Mouse (Mus musculus) urinary bladder, postnatal 10 days (tissue): Measurements from ENCODE around the gene Napsa.
A peak's percentile ranks its signal among the peaks of the same experiment; 100 is the strongest.

ENCODE experiments used
- DNase-seq: peaks from one replicate; pipeline ENCODE4 v3.0.0; 2022; ENCODE audit warnings: low spot score

Gene Napsa

DNA sequence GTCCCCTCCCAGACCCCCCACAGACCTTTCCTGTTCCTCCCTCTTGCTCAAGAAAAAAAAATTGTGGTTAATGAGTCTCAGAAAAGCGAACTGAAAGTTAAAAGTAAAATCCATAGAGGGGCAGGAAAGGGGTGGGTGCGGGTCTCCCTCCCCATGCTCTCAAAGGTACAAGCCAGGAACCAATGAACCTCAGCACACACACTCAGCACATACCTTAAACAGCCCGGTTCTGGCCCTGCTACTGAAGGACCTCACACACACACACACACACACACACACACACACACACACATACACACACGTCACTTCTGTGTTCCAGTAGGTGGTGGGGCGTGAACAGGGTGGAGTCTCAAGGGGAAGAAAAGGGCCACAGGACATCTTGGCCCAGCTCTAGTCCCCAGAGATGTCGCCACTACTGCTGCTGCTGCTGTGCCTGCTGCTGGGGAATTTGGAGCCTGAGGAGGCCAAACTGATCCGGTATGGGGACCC, at the start of gene Napsa:
TSS of gene Napsa (plus strand) at position 168 of the 489 bp plus-strand sequence.
- DNase-seq: no peak

DNA sequence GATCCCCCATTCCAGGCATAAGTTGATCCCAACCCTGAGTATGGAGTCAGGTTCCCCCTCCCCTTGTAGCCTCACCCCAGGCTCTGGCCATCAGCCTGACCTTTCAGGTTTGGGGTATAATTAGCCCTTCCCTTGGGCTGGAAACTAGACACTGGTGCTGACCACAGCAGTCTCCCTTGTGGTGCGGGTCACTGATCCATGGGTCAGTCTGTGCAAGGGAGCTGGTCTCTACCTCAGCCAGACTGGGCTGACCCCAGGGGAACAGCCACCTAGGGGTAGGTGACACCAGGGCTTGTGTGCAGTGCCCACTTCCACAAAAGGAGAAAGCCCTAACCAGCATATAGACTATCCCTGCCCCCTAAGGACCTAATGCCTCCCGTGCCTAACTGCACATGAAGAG, 49.1 kb upstream of the Napsa start:
- DNase-seq: no peak

DNA sequence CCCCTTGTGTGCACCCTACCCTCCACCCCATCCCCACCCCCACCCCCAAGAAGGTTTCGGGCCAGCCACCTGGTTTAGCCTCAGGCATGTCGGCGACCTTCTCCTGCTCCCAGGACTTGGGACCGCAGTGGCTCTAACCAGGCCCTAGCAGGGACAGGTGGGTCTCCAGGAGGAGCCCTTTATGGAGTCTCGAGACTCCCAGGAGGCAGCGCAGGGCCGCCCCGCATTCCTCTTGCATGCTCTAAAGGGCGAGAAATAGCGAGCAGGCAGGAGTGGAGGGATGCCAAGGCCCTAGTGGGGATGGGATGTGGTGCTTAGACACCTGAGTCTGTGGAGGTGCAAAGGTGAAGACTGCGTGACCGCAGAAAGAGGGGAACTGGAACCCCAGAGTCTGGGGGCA, 47.7 kb upstream of the Napsa start, which contains the start of gene Mybpc2:
TSS of gene Mybpc2 (minus strand) at position 155 of the 400 bp plus-strand sequence.
- no peak for DNase-seq

DNA sequence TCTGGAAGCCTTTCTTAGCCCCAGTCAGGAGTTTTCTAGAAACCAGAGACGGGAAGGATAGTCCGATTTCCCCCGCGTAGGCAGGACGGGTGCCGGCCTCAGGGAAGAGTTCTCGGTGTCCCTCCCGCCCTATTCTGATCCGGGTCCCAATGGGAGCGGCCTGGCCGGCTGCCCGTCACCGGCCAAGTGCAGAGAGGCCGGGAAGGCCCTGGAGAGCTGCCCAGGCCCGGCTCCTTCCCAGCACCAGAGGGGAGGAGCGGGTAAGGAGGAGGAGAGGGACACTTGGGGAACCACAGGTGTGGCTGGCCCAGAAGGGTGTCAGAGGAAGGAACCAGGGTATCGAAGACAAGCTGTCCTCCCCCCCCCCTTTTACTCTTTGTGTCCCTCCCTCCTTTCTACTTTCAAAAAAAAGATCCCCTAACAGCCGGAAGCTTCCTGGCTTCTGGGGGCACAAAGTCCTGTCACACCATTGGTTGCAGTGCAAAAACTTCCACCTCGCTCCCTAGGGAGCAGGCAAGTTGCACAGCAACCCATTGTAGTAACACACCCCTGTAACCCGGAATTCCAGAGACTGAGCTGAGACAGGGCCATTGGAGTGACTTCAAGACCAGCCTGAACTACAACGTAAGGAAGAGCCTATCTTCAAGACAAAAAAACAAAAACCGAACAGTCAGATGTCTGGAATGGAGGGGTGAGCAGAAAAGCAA, 46.9 kb upstream of the Napsa start:
- DNase-seq: peak; percentile 42

DNA sequence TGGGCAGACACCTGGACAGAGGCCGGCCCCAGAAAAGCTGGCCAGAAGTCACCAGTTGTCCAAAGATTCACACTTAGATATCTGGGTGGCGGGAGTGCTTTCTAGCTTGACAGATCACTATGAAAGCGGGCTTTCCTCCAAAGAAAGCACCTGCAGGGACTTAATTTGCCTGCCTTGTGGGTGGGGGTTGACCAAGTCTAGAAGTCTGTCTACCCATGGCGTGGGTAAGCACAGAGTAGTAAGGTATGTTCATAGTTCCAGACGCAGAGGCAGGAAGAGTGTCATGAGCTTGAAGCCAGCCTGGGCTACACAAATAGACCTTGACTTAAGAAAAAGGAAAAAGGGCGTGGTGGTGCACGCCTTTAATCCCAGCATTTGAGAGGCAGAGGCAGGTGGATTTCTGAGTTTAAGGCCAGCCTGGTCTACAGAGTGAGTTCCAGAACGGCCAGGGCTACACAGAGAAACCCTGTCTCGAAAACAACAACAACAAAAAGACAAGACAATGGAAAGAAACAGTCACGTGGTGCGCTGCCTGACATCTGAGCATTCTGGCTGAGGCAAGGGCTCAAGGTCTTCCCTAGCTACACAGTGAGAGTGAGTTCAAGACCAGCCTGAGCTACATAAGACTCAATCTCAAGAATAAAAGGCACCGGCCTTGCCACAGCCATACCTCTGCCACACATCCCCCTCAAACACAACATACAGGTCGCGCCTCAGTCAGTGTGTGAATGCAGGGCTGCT, 45.6 kb upstream of the Napsa start:
- DNase-seq: no peak

DNA sequence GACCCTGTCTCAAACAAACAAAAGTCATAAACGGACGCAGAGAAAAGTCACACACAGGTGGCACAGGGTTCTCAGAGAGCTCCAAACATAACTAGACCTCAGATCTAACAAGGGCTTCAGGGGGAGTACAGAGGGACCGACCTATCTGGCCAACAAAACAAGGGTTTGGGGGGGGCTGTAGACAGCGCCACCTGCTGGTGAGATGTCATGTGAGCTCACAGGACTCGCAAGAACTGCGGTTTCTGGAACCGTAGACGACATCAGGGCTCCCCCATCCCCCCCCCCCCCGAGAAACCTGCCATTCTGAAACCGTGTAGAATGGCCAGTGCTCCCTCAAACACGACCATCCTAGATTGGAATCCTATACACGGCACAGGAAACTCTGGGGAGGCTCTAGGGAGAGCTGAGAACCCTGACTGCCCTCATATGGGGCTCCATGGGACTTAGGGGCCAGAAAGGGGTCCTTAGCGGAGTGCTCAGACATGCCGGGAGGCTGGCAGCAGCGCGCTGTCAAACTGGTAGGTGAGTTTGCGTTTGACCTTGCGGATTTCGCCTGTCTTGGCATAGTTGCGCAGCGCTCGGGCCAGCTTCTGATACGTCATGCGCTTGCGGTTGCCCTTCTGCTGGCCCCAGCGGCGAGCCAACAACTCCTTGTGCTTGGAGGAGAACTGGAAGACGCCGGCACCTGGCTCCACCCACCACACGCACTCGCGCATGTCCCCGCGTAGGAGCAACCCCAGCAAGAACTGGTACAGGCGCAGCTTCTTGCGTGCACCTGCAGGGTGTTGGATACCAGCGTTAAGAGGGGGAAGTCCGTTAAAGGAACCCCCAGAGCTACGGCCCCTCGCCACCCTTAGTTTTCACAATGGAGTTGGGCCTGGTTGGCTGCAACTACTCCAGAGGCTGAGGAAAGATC, 44.4 kb upstream of the Napsa start:
- no peak for DNase-seq

- DNase-seq: no peak
Observed at GRCm38 (mm10) chr7:44529518-44529917, 42.7 kb upstream of the Napsa start.

GRCm38 (mm10) chr7:44530507-44530906, 41.7 kb upstream of the Napsa start:
- DNase-seq: no peak

DNA sequence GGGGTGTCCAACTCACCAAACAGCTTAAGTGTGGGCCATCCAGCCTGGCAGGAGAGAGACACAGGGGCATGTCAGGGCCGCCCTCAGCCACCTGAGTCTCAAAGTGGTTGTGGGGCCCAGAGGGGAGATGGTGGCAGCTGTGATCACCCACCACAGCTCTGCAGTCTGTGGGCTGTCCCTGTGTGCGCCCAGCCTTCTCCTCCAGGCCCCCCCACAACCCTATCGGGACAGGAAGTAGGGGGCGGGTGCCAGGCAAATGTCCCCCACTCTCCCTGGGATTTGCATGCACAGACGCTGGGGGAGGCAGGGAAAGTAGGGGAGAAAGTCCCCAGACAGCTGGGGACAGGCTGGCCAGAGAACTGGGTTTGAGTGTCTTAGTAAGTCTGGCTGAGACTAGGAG, 41.0 kb upstream of the Napsa start:
- DNase-seq: no peak

DNA sequence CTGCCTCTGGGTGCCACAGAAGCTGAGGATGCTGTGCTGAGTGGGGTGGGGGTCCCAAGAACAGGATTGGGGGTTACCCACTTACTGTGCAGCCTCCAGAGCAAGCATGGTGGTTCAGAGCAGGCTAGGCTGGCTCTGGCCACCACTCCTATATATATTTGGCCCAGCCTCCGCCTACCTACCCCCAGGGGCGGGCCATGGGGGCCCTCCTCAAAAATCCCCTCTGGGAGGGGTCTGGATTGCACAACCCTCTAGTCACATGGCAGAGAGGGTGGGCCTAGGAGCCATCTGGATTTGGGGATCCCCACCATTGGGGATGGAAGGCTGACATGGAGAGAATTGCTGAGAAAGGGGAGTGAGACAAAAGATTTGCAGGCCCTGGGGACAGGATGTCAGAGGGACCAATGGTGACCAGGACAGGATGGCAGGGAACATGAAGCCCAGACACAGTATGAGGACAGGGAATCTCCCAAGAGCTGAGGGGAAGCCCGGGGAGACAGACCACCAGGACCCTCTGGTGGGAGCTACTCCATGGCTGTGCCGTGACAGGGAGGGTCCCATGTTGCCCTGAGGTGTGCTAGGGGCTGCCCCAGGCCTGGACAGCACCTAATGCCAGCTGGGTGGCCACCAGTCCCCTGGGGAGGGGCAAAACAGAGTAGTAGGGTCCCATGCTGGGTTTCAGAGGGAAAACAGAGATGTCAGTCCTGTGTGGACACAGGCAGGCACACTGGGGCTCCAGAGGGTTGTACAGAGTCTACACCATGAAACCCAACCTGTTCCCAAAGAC, 40.0 kb upstream of the Napsa start, which contains the start of gene Spib:
TSS of gene Spib (minus strand) at position 126 of the 787 bp plus-strand sequence.
- no peak for DNase-seq

GRCm38 (mm10) chr7:44532918-44533745, 39.0 kb upstream of the Napsa start:
- DNase-seq: no peak

DNA sequence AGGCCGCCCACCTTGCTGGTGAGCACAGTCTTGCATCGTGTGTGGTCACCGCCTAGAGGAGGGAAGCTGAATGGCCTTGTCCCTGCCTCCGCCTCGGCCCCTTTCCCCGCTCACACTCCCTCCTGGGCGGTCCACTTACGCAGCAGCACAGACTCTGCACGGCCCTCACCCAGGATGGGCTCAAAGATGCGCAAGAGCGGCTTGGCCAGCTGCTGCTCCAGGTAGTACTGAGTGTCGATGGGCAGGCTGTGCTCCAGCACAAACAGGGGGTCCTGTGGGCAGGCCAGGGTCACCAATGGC, 38.5 kb upstream of the Napsa start:
- no peak for DNase-seq

- no peak for DNase-seq
Observed at GRCm38 (mm10) chr7:44534242-44534641, 37.9 kb upstream of the Napsa start.

- DNase-seq: no peak
Observed at GRCm38 (mm10) chr7:44534656-44535441, 37.3 kb upstream of the Napsa start.

DNA sequence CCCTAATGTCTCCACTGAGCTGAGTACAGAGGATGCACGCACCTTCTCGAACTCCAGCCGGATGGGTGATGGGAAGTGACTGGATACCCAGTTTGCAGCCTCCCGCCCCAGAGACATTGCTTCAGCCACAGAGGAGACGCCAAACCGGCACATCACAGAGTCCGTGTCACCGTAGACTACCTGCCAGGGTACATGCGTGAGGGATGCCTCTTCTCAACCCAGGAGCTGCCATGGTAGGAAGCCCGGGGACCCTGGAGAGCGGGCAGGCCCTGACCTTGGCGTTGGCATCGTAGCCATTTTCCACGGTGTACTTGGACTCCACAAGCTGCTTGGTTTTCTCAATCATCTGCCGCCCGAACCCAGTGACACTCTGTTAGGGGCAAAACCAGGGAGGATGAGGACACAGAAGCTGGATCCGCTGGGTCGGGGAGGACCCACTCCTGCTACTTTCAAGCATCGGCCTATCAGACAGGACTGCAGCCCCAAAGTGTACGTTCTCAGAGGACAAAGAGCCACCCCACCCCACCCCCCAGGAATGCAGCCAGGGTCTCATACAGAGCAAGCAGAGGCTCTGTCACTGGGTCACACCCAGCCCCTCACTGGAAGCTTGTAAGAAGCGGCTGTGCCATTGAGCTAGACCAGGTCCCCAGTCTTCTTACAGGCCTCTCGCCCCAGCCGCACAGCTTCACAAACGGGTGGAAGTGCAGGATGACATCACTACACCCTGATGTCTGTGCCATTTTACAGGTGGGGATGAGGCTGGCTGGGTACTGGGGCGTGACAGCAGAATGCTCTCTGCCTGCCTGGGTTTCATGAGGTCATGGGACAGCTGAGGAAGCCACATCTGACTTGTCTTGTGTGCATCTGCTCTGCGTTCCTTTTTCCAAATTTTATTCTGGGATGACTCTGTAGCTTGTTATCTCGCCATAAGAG, 36.3 kb upstream of the Napsa start:
- DNase-seq: no peak

DNA sequence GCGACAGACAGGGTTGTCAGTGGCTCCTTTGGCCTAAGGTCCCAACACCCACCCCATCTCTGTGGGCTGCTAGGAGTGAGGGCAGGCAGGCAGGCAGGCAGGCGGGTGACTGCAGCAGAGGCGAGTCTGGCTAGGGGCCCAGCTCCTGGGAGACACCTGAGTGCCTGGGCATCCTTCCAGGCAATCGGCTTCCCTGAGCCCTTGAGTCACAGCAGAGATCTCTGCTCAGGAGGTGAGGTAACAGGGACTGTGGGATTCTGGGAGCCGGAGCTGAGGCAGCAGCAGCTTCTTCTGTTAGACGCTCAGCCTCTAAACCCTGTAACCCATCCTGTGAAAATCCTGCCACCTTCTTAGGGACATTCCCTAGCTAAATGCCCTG, 35.6 kb upstream of the Napsa start:
- DNase-seq: no peak

GRCm38 (mm10) chr7:44537009-44537408, 35.2 kb upstream of the Napsa start:
- DNase-seq: no peak

- no peak for DNase-seq
Observed at GRCm38 (mm10) chr7:44537496-44537895, 34.7 kb upstream of the Napsa start.
